In genomic region chr17:62687369-62687768, GRCm38 (mm10) we compare ENCODE assay signal across 9 mouse cellular contexts.
DNase-seq lines count a peak whose midpoint lies in the region; ATAC-seq and TF ChIP-seq lines count a peak whose summit lies in the region.
"Had no signal": no experiment of that assay in that cellular context is flagged by ENCODE, and none has a peak within 500 bp of the region (broad histone marks: within the 10 kb centered on the region; RNA-seq: fewer than 3 reads in every experiment).

No protein-coding gene starts in this region.

- intact Hi-C loops in heart, postnatal 36 days (cut with DNase I), result no loop called here

- no peaks in the 10 kb centered on the region for H3K79me2 ChIP-seq in liver, adult 2 months (ENCODE audit: control insufficient read depth, insufficient read depth, low read length)

- no peaks in the 10 kb centered on the region for H3K27me3 ChIP-seq in liver, adult 2 months (ENCODE audit: control insufficient read depth, insufficient read depth, low read length)
- no peaks in the 10 kb centered on the region for H3K27me3 ChIP-seq in liver, embryonic 12.5 days (replicated peaks)
- H3K27me3 ChIP-seq in neural tube, embryonic 14.5 days (ENCODE audit: control insufficient read depth, insufficient read depth, low read length), result no peaks in the 10 kb centered on the region
- H3K27me3 ChIP-seq in midbrain, embryonic 11.5 days (ENCODE audit: control insufficient read depth, insufficient read depth, low read length), result no peaks in the 10 kb centered on the region
- H3K27me3 ChIP-seq: hindbrain, embryonic 15.5 days had no signal

- H3K4me1 ChIP-seq in liver, adult 2 months (ENCODE audit: control insufficient read depth, insufficient read depth, low read length), result peaks cover 5% of the 10 kb centered on the region; the same call in 1 of the 2 replicates
- no peaks in the 10 kb centered on the region for H3K4me1 ChIP-seq in liver, embryonic 12.5 days
- no peaks in the 10 kb centered on the region for H3K4me1 ChIP-seq in neural tube, embryonic 14.5 days (ENCODE audit: control insufficient read depth, insufficient read depth, low read length)
- H3K4me1 ChIP-seq in midbrain, embryonic 11.5 days (ENCODE audit: control insufficient read depth, insufficient read depth, low read length), result peaks cover 14% of the 10 kb centered on the region

- ATAC-seq in liver, embryonic 12.5 days, result no peak
- peak; percentile 39; the same call in 1 of the 2 replicates for ATAC-seq in neural tube, embryonic 14.5 days (ENCODE audit: low read depth)
- ATAC-seq in midbrain, embryonic 11.5 days (ENCODE audit: low FRiP score), result no peak

- WGBS in liver, adult 2 months, result 1% methylated on average over 6 of the region's 6 CpGs
- WGBS in liver, embryonic 12.5 days (ENCODE audit: insufficient replicate concordance), result 27% methylated on average over 6 of the region's 6 CpGs
- 41% methylated on average over 6 of the region's 6 CpGs for WGBS in neural tube, embryonic 14.5 days
- WGBS in midbrain, embryonic 11.5 days, result 45% methylated on average over 6 of the region's 6 CpGs

- H3K9me3 ChIP-seq in liver, embryonic 12.5 days (replicated peaks), result no peaks in the 10 kb centered on the region
- no peaks in the 10 kb centered on the region for H3K9me3 ChIP-seq in neural tube, embryonic 14.5 days (ENCODE audit: control insufficient read depth, low read length)
- no peaks in the 10 kb centered on the region for H3K9me3 ChIP-seq in midbrain, embryonic 11.5 days (ENCODE audit: control insufficient read depth, low read length)
- H3K9me3 ChIP-seq: hindbrain, embryonic 15.5 days had no signal

- peak; percentile 88 for DNase-seq in liver, adult 2 months (ENCODE audit: extremely low read depth, low read depth, low spot score)
- peak; percentile 9 to 20 for DNase-seq in adrenal gland, postnatal 36 days
- peak; percentile 21 to 60 for DNase-seq in heart, postnatal 36 days
- no peak for DNase-seq in embryo, embryonic 11 days
- no peak for DNase-seq in midbrain, embryonic 11.5 days (ENCODE audit: low spot score, missing footprints)
- no peak for DNase-seq in cerebellum, postnatal 14 days

- no peak overlapping the region for H3K4me2 ChIP-seq in liver, embryonic 12.5 days
- H3K4me2 ChIP-seq in neural tube, embryonic 14.5 days (ENCODE audit: low read depth, low read length), result no peak overlapping the region
- no peak overlapping the region for H3K4me2 ChIP-seq in midbrain, embryonic 11.5 days
- H3K4me2 ChIP-seq: hindbrain, embryonic 15.5 days had no signal

- no peak for TF ChIP-seq CTCF in liver, adult 2 months (IDR thresholded peaks at IDR 0.05; ENCODE audit: low read depth, low read length)

- no peak for TF ChIP-seq POLR2A in liver, adult 2 months (IDR thresholded peaks at IDR 0.05; ENCODE audit: extremely low read depth, insufficient read depth, low read length)

- peak overlapping the region; percentile 53 for H3K9ac ChIP-seq in liver, adult 2 months (ENCODE audit: low read depth, low read length)
- no peak overlapping the region for H3K9ac ChIP-seq in liver, embryonic 12.5 days
- no peak overlapping the region for H3K9ac ChIP-seq in neural tube, embryonic 14.5 days (replicated peaks; ENCODE audit: low read depth, low read length)
- no peak overlapping the region for H3K9ac ChIP-seq in midbrain, embryonic 11.5 days (ENCODE audit: low read length)
- H3K9ac ChIP-seq: hindbrain, embryonic 15.5 days had no signal

- no peaks in the 10 kb centered on the region for H3K36me3 ChIP-seq in liver, adult 2 months (ENCODE audit: control insufficient read depth, insufficient read depth, low read length)
- H3K36me3 ChIP-seq in liver, embryonic 12.5 days, result no peaks in the 10 kb centered on the region
- H3K36me3 ChIP-seq in neural tube, embryonic 14.5 days (ENCODE audit: control insufficient read depth, insufficient read depth, low read length), result no peaks in the 10 kb centered on the region
- H3K36me3 ChIP-seq in midbrain, embryonic 11.5 days (ENCODE audit: control insufficient read depth, insufficient read depth, low read length), result no peaks in the 10 kb centered on the region
- H3K36me3 ChIP-seq: hindbrain, embryonic 15.5 days had no signal

- H3K4me3 ChIP-seq in liver, adult 2 months (ENCODE audit: insufficient read depth, low read depth, low read length), result peak overlapping the region; percentile 58
- no peak overlapping the region for H3K4me3 ChIP-seq in liver, embryonic 12.5 days
- no peak overlapping the region for H3K4me3 ChIP-seq in neural tube, embryonic 14.5 days (ENCODE audit: low read depth, low read length)
- no peak overlapping the region for H3K4me3 ChIP-seq in midbrain, embryonic 11.5 days (ENCODE audit: low read depth, low read length)
- H3K4me3 ChIP-seq: hindbrain, embryonic 15.5 days had no signal

- peak overlapping the region; percentile 12; the same call in 1 of the 2 replicates for H3K27ac ChIP-seq in liver, adult 2 months (replicated peaks; ENCODE audit: insufficient read depth, low read depth, low read length)
- no peak overlapping the region for H3K27ac ChIP-seq in liver, embryonic 12.5 days
- no peak overlapping the region for H3K27ac ChIP-seq in neural tube, embryonic 14.5 days (ENCODE audit: low read depth, low read length)
- H3K27ac ChIP-seq in midbrain, embryonic 11.5 days (ENCODE audit: low read depth, low read length), result no peak overlapping the region
- H3K27ac ChIP-seq: hindbrain, embryonic 15.5 days had no signal

Comparison
In these comparisons a context has a peak if more than half of its experiments do, and no peak if none do; other contexts are left out.
1. DNase-seq: peak in liver, adult 2 months (single experiment), adrenal gland, postnatal 36 days (2 of 2) and heart, postnatal 36 days (2 of 2); none in embryo, embryonic 11 days (single experiment), midbrain, embryonic 11.5 days (single experiment) and cerebellum, postnatal 14 days (0 of 2).